Mouse (Mus musculus): ENCODE results near the gene Ankrd27. TPM values are rescaled to one million over a fixed set of nuclear protein-coding genes. Genes with fewer than 3 reads are reported as not detected.
"Not testable (repeated sequence)": the region's sequence is repeated elsewhere in the genome, so short reads cannot be mapped to it uniquely, and the experiment has no call there.

The Ankrd27 gene
- polyA plus RNA-seq, 1 experiment from 2014 or later, result 63.1 TPM

GRCm38 (mm10) chr7:35570883-35571282 lies 15.2 kb upstream of the Ankrd27 start:
- ATAC-seq (replicated peaks; ENCODE audit: low FRiP score); H3K9me3 ChIP-seq (ENCODE audit: control insufficient read depth, low read length); H3K9ac ChIP-seq (ENCODE audit: low read depth, low read length); H3K36me3 ChIP-seq (ENCODE audit: control insufficient read depth, insufficient read depth, low read length); H3K4me3 ChIP-seq (ENCODE audit: low read depth, low read length); H3K27ac ChIP-seq (ENCODE audit: low read depth, low read length); DNase-seq (ENCODE audit: low spot score); H3K27me3 ChIP-seq (replicated peaks; ENCODE audit: control insufficient read depth, insufficient read depth, low read length); H3K4me1 ChIP-seq (replicated peaks; ENCODE audit: control insufficient read depth, insufficient read depth, low read length); H3K4me2 ChIP-seq: not testable (repeated sequence)
- WGBS, result 25% methylated on average over 6 of the region's 6 CpGs

GRCm38 (mm10) chr7:35579849-35580248 lies 6.2 kb upstream of the Ankrd27 start:
- Histone ChIP-seq H3K4me2 (no peak overlapping the region), H3K9me3 (ENCODE audit: control insufficient read depth, low read length) (no peaks in the 10 kb centered on the region), H3K4me1 (replicated peaks; ENCODE audit: control insufficient read depth, insufficient read depth, low read length) (peaks cover 12% of the 10 kb centered on the region), H3K4me3 (ENCODE audit: low read depth, low read length) (no peak overlapping the region), H3K36me3 (ENCODE audit: control insufficient read depth, insufficient read depth, low read length) (no peaks in the 10 kb centered on the region), H3K27ac (ENCODE audit: low read depth, low read length) (no peak overlapping the region), H3K27me3 (replicated peaks; ENCODE audit: control insufficient read depth, insufficient read depth, low read length) (peaks cover 25% of the 10 kb centered on the region), H3K9ac (ENCODE audit: low read depth, low read length) (no peak overlapping the region)
- DNase-seq (ENCODE audit: low spot score) (no peak), ATAC-seq (replicated peaks; ENCODE audit: low FRiP score) (no peak)
- WGBS, result 38% methylated on average over 4 of the region's 4 CpGs

- 70% methylated on average over 5 of the region's 5 CpGs for WGBS
- Histone ChIP-seq H3K9ac (ENCODE audit: low read depth, low read length) (no peak overlapping the region), H3K36me3 (ENCODE audit: control insufficient read depth, insufficient read depth, low read length) (no peaks in the 10 kb centered on the region), H3K27me3 (replicated peaks; ENCODE audit: control insufficient read depth, insufficient read depth, low read length) (peaks cover 25% of the 10 kb centered on the region), H3K4me3 (ENCODE audit: low read depth, low read length) (no peak overlapping the region), H3K9me3 (ENCODE audit: control insufficient read depth, low read length) (no peaks in the 10 kb centered on the region), H3K4me2 (no peak overlapping the region), H3K27ac (ENCODE audit: low read depth, low read length) (no peak overlapping the region), H3K4me1 (replicated peaks; ENCODE audit: control insufficient read depth, insufficient read depth, low read length) (peaks cover 24% of the 10 kb centered on the region)
- DNase-seq (ENCODE audit: low spot score) (no peak), ATAC-seq (replicated peaks; ENCODE audit: low FRiP score) (no peak)
Measured at GRCm38 (mm10) chr7:35582719-35583118, 3.3 kb upstream of the Ankrd27 start.

- Histone ChIP-seq H3K36me3 (ENCODE audit: control insufficient read depth, insufficient read depth, low read length) (no peaks in the 10 kb centered on the region), H3K27me3 (replicated peaks; ENCODE audit: control insufficient read depth, insufficient read depth, low read length) (peaks cover 25% of the 10 kb centered on the region), H3K4me3 (ENCODE audit: low read depth, low read length) (no peak overlapping the region), H3K27ac (ENCODE audit: low read depth, low read length) (no peak overlapping the region), H3K4me1 (replicated peaks; ENCODE audit: control insufficient read depth, insufficient read depth, low read length) (peaks cover 32% of the 10 kb centered on the region), H3K4me2 (0 out of 2 replicates have a peak overlapping the region, but pooled peaks have one; percentile 100), H3K9me3 (ENCODE audit: control insufficient read depth, low read length) (no peaks in the 10 kb centered on the region), H3K9ac (ENCODE audit: low read depth, low read length) (no peak overlapping the region)
- ATAC-seq (replicated peaks; ENCODE audit: low FRiP score) (no peak), DNase-seq (ENCODE audit: low spot score) (no peak)
- 26% methylated on average over 11 of the region's 11 CpGs for WGBS
Measured at GRCm38 (mm10) chr7:35583476-35584025, 2.5 kb upstream of the Ankrd27 start.

GRCm38 (mm10) chr7:35584068-35584785 lies 1.8 kb upstream of the Ankrd27 start:
- peak overlapping the region; percentile 97 for H3K4me3 ChIP-seq (ENCODE audit: low read depth, low read length)
- no peaks in the 10 kb centered on the region for H3K9me3 ChIP-seq (ENCODE audit: control insufficient read depth, low read length)
- H3K4me1 ChIP-seq (replicated peaks; ENCODE audit: control insufficient read depth, insufficient read depth, low read length), result peaks cover 39% of the 10 kb centered on the region
- H3K4me2 ChIP-seq, result peak overlapping the region; percentile 100
- peak overlapping the region; percentile 64 for H3K9ac ChIP-seq (ENCODE audit: low read depth, low read length)
- H3K27me3 ChIP-seq (replicated peaks; ENCODE audit: control insufficient read depth, insufficient read depth, low read length), result peaks cover 25% of the 10 kb centered on the region
- H3K36me3 ChIP-seq (ENCODE audit: control insufficient read depth, insufficient read depth, low read length), result no peaks in the 10 kb centered on the region
- H3K27ac ChIP-seq (ENCODE audit: low read depth, low read length), result no peak overlapping the region
- no peak for ATAC-seq (replicated peaks; ENCODE audit: low FRiP score)
- DNase-seq (ENCODE audit: low spot score), result no peak
- WGBS, result 7% methylated on average over 36 of the region's 36 CpGs

GRCm38 (mm10) chr7:35584786-35585190 lies 1.3 kb upstream of the Ankrd27 start:
- Histone ChIP-seq H3K4me1 (replicated peaks; ENCODE audit: control insufficient read depth, insufficient read depth, low read length) (peaks cover 41% of the 10 kb centered on the region), H3K27ac (ENCODE audit: low read depth, low read length) (no peak overlapping the region), H3K9ac (ENCODE audit: low read depth, low read length) (peak overlapping the region; percentile 64)

GRCm38 (mm10) chr7:35585191-35586054 lies 621 bp upstream of the Ankrd27 start, which contains the start of gene Rgs9bp:
Gene Rgs9bp (minus strand): TSS chr7:35585582.
- Histone ChIP-seq H3K4me3 (ENCODE audit: low read depth, low read length) (peak within 1 kb of the TSS; percentile 97), H3K27me3 (replicated peaks; ENCODE audit: control insufficient read depth, insufficient read depth, low read length) (peaks cover 25% of the 10 kb centered on the region), H3K27ac (ENCODE audit: low read depth, low read length) (peak within 1 kb of the TSS; percentile 86), H3K9ac (ENCODE audit: low read depth, low read length) (peak within 1 kb of the TSS; percentile 95), H3K9me3 (ENCODE audit: control insufficient read depth, low read length) (no peaks in the 10 kb centered on the region), H3K4me1 (replicated peaks; ENCODE audit: control insufficient read depth, insufficient read depth, low read length) (peaks cover 41% of the 10 kb centered on the region), H3K4me2 (peak within 1 kb of the TSS; percentile 100), H3K36me3 (ENCODE audit: control insufficient read depth, insufficient read depth, low read length) (no peaks in the 10 kb centered on the region)
- peak; percentile 44 for ATAC-seq (replicated peaks; ENCODE audit: low FRiP score)
- under 1% methylated on average over 45 of the region's 45 CpGs for WGBS
- DNase-seq (ENCODE audit: low spot score), result peak; percentile 83

More at GRCm38 (mm10) chr7:35584786-35585190, 1.3 kb upstream of the Ankrd27 start:
- DNase-seq (ENCODE audit: low spot score), result no peak
- Histone ChIP-seq H3K4me3 (ENCODE audit: low read depth, low read length) (peak overlapping the region; percentile 97), H3K27me3 (replicated peaks; ENCODE audit: control insufficient read depth, insufficient read depth, low read length) (peaks cover 25% of the 10 kb centered on the region), H3K9me3 (ENCODE audit: control insufficient read depth, low read length) (no peaks in the 10 kb centered on the region), H3K4me2 (peak overlapping the region; percentile 100), H3K36me3 (ENCODE audit: control insufficient read depth, insufficient read depth, low read length) (no peaks in the 10 kb centered on the region)
- ATAC-seq (replicated peaks; ENCODE audit: low FRiP score), result no peak
- WGBS, result under 1% methylated on average over 50 of the region's 50 CpGs

GRCm38 (mm10) chr7:35586906-35587445 lies 932 bp downstream of the Ankrd27 start:
- Histone ChIP-seq H3K27me3 (replicated peaks; ENCODE audit: control insufficient read depth, insufficient read depth, low read length) (peaks cover 25% of the 10 kb centered on the region), H3K36me3 (ENCODE audit: control insufficient read depth, insufficient read depth, low read length) (peaks cover 3% of the 10 kb centered on the region), H3K9ac (ENCODE audit: low read depth, low read length) (peak overlapping the region; percentile 95), H3K4me3 (ENCODE audit: low read depth, low read length) (peak overlapping the region; percentile 97), H3K9me3 (ENCODE audit: control insufficient read depth, low read length) (no peaks in the 10 kb centered on the region), H3K4me1 (replicated peaks; ENCODE audit: control insufficient read depth, insufficient read depth, low read length) (peaks cover 41% of the 10 kb centered on the region), H3K4me2 (peak overlapping the region; percentile 100), H3K27ac (ENCODE audit: low read depth, low read length) (peak overlapping the region; percentile 86)
- WGBS, result 18% methylated on average over 15 of the region's 15 CpGs
- ATAC-seq (replicated peaks; ENCODE audit: low FRiP score) (no peak), DNase-seq (ENCODE audit: low spot score) (no peak)
